Mouse (Mus musculus) liver, postnatal 0 days (tissue): Measurements from ENCODE around the gene Gatad2a.

Experiments
- CTCF ChIP-seq: sonication (generic); IDR thresholded peaks from 2 replicates; pipeline ENCODE4 v1.5.1; 2016; ENCODE audit warnings: antibody characterized with exemption, low read depth
- EP300 ChIP-seq: IDR thresholded peaks from 2 replicates; pipeline ENCODE4 v1.6.1; 2016; ENCODE audit warnings: antibody characterized with exemption, low read depth, mild to moderate bottlenecking

GRCm38 (mm10) chr8:69904096-69904495, 92.1 kb downstream of the Gatad2a start:
- no peak for TF ChIP-seq CTCF
- no peak for TF ChIP-seq EP300
